Mouse (Mus musculus) naive thymus-derived CD4-positive, alpha-beta T cell, adult 2 months (primary cell): ENCODE data around the gene Tmem129.

ENCODE experiments used
- DNase-seq: peaks from one replicate; pipeline ENCODE4 v3.0.0-alpha.2; 2011; ENCODE audit warnings: low read depth

The Tmem129 gene

DNA sequence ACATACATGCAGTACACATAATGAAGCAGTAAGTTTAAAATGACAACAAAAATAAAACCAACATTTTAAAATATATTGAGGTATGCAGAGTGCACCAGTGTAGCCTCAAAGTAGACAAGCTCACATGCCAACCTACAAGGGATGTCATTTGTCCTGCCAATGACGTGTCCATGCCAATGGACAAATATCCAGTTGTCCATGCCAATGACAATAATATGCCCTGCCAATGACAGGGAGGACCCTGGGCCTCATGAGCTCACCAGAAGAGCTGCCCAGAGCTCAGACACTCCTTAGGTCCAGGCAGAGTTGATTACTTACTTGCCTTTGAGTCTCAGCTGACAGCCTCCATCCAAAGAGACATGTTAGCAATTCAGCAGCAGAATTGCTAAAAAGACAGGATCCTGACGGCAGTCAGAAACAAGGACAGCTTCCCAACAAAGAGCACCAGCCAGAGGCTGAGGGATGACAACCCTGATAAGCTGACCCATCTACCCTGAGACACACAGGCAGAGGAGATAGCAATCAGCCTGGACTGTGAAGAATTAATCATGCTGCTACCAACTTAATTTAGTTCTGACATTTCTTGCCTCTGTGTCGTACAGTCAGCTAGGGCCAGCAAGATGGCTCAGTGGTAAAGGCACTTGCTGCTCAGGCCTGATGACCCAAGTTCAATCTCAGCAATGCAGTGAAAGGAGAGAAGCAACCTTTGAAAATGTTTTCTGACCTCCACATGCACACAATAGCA lies 20.4 kb downstream of the Tmem129 start:
- DNase-seq = no peak

DNA sequence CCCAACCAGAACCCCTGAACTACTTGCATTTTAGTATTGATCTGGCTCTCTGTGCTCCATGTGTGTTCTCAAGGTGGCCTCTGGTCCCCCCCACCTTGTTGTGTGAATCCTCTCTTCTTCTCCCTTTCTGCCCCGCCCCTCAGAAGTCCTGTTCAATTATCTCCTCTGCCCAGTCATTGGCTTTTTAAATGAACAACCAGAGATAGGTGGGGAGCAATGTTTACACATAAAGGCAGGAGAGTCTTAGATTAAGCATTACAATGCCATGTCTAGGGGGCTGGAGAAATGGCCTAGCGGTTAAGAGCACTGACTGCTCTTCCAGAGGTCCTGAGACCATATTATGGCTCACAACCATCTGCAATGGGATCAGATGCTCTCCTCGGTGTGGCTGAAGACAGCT lies 22.9 kb downstream of the Tmem129 start:
- DNase-seq = no peak

DNA sequence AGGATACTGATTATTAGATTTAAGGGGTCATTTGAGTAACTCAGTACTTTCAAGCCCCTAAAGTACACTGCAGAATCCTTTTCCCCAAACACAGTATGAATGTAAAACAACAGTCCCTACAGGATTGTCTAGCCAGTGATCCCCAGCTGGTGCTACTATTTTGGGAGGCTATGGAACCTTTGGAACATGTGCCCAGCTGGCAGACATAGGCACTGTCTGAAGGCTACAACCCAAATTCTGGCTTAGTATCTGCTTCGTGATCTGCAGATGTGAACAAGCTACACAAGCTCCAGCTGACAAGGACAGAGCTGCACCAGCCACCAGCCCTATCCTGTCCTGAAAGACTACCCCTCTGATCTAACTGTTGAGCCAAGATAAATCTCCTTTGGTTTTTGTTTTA lies 25.7 kb downstream of the Tmem129 start:
- no peak for DNase-seq

DNA sequence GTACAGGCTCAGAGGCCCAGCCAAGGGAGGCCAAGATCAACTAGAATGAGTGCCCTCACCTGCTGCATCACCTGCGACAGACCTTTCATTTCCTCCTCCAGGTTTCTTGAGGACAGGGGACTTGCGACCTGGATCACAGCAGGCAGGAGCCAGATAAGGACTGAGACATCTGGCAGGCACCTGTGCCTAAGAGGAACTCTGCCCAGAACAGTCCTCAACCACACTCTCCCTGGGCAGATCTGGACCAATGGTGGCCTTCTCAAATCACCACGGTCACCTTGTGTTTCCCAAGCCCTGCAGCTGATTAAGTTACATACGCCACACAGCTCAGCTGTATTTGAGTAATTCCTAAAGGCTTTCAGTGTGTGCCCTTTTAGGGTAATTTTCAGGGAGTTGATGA lies 27.6 kb downstream of the Tmem129 start:
- DNase-seq = no peak

DNA sequence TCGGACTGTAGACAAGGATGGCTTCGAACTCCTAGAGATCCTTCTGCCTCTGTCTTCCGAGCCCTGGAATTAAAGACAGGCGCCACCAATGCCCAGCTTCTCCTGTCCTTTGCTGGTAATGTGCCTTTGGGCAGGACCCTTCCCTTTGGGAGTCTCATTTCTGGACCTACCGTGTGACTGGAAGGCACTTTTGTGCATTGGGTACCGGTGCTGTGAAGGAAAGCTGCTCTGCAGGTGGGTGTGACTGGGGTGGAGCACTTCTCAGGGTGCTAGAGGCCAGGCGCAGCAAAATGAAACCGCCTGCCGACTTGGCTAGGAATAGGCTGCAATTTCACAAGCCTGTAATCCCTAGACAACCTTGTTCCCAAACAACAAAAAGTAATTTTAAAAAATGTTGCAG lies 28.2 kb downstream of the Tmem129 start:
- DNase-seq = no peak

DNA sequence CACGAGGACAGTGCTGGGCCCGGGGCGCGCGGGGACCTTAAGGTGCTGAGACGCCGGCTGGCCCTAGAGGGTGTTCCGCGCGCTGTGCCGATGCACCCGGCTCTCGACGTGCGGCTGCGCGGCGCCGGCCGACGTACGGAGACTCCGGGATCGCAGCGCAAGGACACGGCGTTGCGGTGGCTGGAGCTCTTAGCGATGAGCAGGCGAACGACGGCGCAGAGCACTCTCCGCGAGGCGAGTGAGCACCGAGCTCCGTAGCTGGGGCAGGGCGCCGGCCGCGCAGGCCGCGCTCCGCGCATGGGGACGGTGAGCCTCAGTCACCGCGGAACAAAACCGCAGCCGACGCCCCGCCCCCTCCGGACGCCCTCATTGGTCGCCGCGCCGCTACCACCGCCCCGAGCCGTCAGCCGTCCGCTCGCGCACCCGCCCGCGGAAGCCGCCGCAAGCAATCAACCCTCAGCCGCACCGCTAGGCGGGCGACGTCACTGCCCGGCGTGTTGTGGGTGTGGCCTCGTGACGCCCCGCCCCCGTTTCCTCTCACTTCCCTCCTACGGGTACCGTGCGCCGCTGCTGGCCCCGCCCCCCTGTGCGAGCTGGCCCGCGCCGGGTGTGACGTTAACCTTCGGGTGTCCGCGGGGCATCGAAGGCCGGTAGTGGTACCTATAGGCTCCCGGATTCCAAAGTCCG lies 28.8 kb downstream of the Tmem129 start, which contains the start of the genes Fam53a and Gm9903:
Gene Fam53a, minus strand, starts transcription at position 335 of the 687 bp plus-strand sequence.
Gene Gm9903, plus strand, starts transcription at position 625 of the 687 bp plus-strand sequence.
- peak; percentile 99 for DNase-seq

DNA sequence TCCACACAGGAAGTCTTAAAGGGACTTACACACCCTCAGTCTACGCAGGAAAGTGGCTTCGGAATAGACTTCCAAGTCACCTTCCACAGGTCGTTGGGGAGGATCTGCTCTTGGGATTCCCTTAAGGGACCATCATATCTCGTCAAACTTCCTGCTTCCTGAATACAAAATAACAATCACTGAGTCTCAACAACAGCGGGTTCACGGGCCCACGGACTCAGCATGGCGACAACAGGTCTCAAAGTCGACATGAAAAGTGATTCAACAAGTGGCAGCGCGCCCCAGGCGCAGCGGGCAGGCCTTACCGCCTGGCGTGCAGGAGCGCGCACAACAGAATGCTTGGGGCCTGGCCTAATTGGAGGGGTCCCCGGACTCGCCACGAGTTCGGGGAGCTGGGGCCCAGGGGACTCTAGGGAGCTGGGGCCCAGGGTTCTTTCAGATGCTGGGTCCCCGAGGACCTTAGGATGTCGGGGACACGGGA lies 29.4 kb downstream of the Tmem129 start:
- DNase-seq = peak; percentile 82

DNA sequence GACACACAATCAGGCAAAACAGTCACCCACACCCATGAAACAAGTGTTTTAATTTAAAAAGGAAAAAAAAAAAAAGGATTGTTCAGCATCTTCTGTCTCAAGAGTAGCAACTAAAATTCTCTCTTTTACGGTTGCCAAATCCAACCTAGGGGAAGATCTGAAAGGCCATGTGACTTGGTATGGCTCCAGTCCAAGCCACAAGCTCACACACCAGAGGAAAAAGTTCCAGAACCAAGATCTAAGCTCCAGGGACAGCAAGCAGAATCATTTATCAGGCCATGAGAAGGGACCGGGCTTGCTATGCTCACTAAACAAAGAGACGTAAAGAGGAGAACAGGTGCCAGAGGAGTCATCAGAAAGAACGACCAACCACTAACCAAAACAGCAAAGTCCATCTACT lies 30.2 kb downstream of the Tmem129 start:
- DNase-seq = peak; percentile 49

DNA sequence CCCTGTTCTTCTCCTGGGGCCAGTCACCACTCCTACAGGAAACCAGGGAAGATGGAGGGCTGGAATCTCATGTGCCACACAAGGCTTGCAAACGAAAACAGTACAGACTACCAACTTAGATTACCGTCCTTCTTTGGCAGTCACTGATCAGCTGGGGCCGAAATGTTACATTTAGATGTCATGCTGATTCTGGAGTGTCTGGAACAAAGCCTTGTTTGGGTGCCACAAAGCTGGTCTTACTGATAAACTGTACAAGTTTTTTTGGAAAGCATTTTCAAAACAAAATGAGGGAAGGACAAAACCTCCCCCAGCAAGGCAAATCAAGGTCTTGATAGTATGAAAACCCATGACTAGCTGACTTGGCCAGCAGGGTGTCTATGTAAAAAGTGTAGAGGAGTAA lies 34.5 kb downstream of the Tmem129 start:
- no peak for DNase-seq

DNA sequence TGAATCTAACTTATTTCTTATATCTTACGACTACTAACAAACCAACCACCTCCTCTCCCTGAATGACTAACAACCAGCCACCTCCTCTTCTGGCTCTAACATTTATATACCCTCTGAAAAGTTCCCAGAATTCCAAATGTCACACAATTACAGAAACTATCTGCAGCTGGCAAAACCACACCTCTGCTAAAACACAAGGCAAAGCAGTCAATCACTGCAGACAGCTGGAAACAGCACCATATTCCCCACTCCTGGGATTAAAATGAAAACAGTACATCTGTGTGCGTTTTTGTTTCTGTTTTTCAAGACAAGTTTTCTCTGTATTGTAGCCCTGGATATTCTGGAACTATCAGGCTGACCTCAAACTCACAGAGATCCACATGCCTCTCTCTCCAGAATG lies 35.5 kb downstream of the Tmem129 start:
- no peak for DNase-seq

DNA sequence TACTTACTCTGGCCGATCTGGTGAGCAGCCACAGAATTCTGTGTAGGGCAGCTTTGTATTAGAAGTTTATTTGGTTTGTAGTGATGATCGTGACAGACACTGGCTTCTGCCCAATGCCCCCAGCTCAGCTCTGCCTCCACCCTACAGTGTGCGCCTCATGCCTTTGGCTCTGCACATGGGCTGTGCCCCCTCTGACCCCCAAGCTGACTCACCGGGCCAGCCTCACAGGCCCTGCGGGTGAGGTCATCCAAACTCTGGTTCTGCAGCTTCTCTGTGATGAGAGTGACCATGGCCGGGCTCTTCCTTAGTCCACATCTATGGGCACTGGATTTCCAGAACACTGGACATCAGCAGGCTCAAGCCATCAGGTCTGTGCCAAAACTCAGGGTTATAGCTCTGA lies 43.8 kb downstream of the Tmem129 start:
- DNase-seq = no peak

DNA sequence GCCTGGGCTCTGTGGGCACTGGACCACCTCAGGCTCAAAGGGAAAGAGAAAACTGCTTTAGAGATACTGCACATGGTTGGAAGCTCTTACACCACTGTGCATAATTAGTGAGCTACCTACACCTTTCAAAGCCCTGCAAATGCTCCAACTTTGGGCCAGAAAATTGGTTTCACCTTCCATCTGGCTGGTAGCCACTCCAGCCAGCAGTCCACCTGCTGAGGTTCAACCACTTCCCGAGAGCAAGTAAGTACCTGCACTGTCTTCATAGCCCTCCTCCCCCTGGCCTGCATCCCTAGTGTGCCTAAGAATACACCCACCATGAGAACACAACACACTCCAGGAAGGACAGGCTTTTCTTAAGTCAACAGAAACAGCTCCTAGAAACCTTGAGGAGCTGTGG lies 46.4 kb downstream of the Tmem129 start:
- DNase-seq = no peak

DNA sequence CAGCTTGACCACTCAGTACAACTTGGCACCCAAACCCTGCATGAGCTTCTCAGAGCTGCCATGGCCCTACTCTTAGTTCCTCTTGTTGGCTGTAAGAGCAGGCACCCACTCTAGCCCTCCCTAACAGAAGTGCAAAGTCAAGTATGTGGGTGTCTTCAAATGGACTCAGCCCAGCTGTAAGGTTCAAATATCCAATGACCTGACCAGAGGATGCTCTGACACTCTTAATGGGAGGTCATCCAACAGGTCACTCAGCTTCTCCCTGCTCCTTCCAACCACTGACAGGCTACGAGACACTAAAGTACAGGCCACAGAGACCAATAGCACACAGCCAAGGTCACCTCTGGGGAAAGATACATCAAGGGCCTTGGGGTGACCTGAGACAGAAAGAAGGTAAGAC lies 49.0 kb downstream of the Tmem129 start:
- no peak for DNase-seq

DNA sequence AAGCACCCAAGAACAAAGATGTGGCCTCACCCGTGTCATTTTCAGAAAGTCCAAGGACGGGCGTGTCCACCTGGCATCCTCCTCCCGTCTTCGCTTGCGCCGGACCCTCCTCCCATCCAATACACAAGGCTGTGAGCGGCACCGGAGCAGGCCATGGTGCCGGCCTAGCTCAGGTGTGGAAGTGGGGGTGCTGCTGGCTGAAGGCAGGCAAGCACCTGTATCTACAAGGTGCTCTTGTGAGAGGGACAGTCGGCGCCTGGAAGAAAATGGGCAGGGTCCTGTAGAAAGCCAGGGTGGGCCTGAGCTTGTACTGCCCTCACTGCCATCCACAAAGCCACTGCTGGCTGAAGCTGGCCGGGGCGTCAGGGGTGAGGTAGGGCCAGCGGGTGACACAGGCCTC lies 50.8 kb downstream of the Tmem129 start:
- no peak for DNase-seq

DNA sequence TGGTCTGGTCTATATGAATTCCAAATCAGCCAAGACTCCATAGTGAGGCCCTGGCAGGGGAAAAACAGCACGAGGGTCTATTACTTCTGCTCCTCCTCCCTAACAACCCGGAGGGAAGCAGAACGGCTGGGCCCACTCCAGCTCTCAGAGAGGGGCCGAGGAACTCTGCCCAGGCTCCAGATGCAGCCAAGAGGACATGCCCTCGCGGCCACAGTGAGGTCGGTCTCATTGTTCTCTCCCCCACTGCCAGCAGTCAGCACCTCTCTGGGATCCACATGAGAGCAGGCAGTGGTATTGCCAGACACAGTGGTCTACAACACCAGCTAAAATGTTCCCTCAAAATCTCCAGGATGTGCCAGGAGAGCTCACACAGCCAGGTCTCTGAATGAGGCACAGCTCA lies 51.6 kb downstream of the Tmem129 start:
- DNase-seq = no peak

DNA sequence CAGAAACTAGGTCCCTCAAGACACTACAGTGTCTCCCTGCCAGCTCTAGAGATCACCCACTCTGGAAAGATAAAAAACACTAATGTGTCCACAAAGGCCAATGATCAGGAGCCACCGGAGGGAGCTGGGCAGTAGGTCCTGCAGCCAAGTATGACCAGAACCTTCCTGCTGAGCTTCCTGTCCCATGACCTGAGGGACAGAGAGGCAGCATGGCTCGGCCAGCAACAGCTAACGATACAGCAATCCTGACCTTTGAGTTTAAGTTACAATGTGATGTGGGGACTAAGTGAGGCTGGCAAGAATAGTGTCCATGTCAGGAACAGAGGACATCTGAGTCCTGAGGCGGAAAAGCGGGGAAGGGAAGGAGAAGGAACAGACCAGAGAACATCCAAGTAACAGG lies 52.9 kb downstream of the Tmem129 start:
- DNase-seq = no peak
